Mouse (Mus musculus): Measurements from ENCODE around the gene Fto.
A peak's percentile ranks its signal among the peaks of the same experiment; 100 is the strongest.

The Fto gene

DNA sequence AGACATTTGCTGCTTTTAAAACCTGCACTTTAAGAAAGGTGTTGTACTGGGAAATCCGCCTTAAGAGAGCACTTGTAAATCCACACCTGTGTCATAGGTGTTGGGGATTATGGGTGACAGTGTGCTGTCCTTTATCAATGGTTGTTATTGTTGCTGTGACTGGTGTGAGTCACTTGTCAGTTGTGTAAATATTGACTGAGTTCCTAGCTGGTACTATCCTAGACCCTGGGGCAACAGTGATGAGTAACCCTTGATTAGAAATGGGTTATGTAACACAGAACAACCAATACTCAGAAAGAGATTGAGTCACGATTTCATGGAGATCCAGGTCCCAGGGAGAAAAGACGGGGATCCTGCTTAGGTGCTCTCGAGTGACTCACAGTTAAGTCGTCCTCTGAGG lies 216.4 kb downstream of the Fto start:
- DNase-seq (ENCODE audit: low read depth): no peak

GRCm38 (mm10) chr8:91530656-91531055 lies 217.3 kb downstream of the Fto start:
- no peak for DNase-seq (ENCODE audit: low read depth)

DNA sequence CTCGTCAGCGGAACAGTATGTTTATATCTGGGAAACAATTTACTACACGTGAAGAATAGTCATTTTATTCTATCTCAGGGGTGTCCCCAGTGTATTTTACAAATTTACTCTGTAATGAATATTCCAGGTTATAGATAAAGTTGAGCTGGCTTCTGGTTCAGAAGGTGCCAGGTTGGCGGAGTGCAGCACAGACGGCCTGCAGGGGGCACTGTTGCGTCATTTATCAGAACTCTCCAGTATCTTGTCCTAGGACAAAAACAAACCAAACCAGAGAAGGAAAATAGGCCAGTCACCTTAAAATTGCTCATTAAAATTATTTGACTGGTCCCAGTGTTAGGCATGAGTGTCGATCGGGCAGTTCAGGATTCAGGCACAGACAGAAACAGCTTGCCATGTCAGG lies 218.6 kb downstream of the Fto start:
- DNase-seq (ENCODE audit: low read depth): peak; percentile 59

GRCm38 (mm10) chr8:91532671-91533436 lies 219.5 kb downstream of the Fto start:
- DNase-seq (ENCODE audit: low read depth): no peak

DNA sequence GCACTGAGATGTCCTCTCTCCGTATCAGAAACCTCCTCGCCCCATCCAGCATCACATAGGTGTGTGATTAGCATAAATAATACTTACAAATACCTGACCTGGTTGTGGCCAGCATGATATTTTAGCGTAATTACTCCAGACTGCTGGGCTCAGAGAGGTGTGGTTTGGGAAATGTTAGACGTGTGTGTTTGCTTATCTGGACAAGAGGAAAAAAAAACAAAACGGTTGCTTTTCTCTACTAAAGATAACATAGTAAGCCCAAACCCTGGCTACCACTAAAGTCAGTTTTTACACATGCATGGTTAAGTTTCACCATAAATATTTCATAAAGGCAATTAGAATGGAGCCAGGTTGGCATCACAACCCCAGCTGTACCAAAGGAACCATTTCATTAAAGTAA lies 221.4 kb downstream of the Fto start:
- no peak for DNase-seq (ENCODE audit: low read depth)

- no peak for DNase-seq (ENCODE audit: low read depth)
Measured at GRCm38 (mm10) chr8:91538109-91538508, 224.8 kb downstream of the Fto start.

DNA sequence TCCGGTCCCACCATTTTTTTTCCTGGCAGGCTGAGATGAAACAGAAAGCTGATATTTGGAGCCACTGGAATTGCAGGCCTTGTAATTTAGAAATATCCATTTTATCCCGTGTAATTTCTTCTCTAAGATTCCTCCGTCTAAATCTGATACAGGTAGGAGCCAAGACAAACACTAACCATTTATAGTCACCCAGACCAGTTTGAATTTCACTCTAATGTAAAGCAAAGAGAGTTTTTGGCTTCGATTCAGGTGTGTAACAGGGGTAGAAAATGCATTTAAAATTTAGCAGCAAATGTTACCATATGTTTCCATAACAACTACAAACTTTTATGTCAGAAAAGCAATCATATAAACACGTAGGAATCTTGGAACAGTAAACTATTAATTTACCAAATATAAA lies 225.6 kb downstream of the Fto start:
- DNase-seq (ENCODE audit: low read depth): no peak

DNA sequence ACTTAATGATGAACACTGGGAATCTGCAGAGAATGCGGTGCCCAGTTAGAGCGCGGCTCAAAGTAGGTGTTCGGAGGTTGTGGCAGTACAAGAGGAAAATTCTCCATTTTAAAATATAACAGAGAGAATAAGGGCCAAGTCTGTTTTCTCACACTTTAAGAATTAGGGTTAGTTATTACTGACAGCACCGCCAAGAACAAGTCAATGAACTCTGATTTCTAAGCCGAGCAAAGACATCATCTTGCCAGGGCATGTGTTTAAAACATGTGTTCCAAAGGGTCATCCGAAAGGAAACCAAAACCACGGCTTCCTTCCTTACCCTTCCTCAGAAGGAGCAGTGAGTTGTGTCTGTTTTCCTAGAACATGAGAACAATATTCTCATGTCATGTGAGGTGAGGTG lies 226.3 kb downstream of the Fto start:
- no peak for DNase-seq (ENCODE audit: low read depth)

GRCm38 (mm10) chr8:91541229-91541628 lies 227.9 kb downstream of the Fto start:
- DNase-seq (ENCODE audit: low read depth): no peak

- no peak for DNase-seq (ENCODE audit: low read depth)
Measured at GRCm38 (mm10) chr8:91545561-91545960, 232.2 kb downstream of the Fto start.

DNA sequence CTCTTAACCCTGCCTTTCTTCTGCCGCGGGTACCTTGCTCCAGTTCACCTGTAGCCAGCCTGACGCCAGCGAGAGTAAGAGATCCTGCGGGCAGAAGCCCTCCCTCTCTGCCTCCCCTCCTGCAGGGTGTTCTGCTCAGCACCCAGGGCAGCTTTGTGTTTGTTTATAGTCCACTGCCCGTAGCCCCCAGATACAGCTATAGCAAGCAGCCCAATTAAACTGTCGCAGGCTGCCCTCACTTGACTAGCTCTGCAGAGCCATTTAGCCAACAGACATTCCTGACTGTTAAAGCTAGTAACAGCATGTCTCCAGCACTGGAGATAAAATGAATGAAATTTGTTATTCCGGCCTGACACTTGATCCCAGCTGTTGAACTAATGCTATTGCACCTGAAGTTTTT lies 233.3 kb downstream of the Fto start:
- no peak for DNase-seq (ENCODE audit: low read depth)

GRCm38 (mm10) chr8:91550131-91550530 lies 236.8 kb downstream of the Fto start:
- DNase-seq (ENCODE audit: low read depth): no peak

DNA sequence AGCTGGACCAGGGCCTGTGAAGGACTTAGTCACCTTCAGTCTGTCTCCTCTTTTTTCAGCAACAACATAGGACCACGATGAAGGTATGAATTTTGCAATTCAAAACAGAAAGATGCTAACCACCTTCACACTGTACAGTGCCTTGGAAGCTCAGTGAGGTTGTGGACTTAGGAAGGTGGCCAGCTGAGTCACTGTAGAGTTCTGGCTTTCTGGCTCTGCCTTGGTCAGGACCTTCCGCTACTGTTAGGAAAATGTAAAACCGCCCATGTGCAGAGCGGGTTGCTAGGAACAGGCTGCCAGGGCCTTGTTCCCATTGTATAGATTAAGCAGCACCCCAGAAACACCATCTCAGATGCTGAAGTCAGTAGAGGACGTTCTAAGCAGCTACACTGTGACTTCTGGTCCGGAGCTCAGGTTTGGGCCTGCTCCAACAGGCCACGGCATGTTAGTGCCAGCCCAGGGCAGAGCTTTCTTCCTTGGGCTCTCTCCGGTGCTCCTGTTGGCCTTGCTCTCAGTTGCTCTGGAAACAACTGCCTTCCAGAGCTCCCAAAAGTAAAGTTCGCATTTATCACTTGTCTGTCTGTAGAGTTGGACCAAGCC lies 237.9 kb downstream of the Fto start:
- DNase-seq (ENCODE audit: low read depth): no peak

DNA sequence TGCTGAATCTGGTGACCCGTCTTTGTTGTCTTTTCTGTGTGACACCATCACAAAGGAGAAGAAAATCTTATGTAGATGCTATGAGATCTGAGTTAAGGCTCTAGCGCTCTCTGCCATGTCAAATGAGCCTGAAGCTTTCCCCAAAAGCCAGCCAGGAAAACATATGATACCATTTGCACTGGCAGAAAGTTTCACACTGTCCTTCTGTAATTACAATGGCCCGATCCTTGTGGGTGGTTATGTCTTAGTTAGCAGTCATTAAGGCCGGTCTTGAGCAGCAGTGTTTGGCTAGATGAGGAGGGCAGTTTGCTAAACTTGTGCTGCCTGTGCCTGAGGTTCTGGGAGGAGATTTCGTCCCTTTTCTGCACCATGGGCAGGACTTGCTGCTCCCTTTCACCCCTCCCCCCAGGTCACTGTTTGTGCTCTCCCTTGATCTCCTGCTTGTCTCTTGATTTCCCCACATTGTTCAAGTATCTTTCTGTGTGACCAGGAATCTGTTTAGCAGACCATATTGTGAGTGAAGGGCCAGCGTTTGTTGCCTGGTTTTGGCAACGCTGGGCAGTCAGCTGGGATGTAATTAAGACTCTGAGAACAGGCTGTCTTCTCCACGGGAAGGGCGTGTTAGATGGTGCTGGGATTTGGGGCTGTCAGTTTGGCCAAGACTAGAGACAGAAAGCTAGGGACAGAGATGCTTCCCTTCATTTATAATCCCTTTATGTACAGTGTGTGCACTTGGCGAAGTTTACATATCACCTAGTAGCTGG lies 238.6 kb downstream of the Fto start:
- no peak for DNase-seq (ENCODE audit: low read depth)

- no peak for DNase-seq (ENCODE audit: low read depth)
Measured at GRCm38 (mm10) chr8:91552635-91553034, 239.3 kb downstream of the Fto start.

DNA sequence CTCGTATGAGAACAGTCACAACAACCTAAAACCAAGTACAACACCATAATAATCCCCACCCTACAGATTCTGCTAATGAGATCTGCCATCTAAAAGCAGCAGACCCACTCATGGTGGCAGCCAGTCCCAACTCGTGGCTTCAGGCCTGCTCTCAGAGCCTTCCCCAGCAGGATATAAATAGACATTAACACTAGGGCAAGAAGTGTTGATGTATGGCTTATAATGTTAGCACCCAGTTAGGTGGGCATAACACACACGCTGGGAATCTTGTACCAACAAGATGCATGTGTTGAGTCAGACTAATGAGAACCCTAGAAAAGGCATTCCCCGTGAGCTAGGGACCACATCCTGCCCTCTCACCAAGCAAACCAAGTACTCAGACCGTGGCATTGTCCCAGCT lies 240.1 kb downstream of the Fto start:
- DNase-seq (ENCODE audit: low read depth): no peak

- no peak for DNase-seq (ENCODE audit: low read depth)
Measured at GRCm38 (mm10) chr8:91557041-91557587, 243.8 kb downstream of the Fto start.

GRCm38 (mm10) chr8:91558408-91558807 lies 245.1 kb downstream of the Fto start:
- no peak for DNase-seq (ENCODE audit: low read depth)

DNA sequence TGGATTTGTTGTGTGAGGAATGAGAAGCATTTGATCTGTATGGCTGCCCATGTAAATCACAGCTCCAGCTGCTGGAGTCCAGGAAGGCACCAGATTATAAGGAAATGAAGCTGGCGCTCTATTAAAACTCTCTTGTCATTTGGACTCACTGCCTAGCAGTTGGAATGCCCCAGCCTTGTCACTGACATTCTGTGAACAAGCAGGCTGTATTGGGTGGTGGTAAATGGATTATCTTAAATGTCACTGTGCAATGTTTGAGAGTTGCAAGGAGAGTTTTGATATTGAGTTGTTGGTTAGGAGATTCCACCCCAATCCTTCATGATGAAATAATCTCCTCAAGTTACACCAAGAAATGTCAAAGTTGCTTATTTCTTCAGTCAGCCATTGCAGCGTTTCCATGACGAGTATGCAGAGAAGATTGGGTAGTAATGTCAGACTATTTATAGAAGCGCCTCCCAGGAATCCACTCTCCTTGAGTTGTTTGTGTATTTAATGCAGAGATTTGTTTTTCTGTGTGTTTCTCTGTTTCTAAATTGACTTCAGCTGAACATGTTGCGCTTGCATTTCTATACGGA lies 246.8 kb downstream of the Fto start:
- no peak for DNase-seq (ENCODE audit: low read depth)

DNA sequence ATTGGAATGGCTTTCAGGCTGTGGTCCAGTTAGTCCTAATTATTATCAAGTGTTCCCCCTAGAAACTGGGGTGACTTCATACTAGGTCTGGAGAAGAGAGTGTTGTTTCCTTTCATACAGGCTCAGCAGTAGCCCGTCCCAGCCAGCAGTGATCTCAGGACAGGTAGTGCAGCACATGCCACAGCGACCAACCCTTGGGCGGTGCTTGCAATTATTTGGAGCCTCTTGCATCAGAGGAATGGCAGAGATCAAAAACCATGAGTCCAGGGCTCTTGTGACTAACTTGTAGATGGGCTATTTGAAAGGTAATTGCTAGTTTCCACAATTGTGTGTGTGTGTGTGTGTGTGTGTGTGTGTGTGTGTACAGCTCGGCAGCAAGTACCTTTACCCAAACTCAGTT lies 247.9 kb downstream of the Fto start:
- no peak for DNase-seq (ENCODE audit: low read depth)

GRCm38 (mm10) chr8:91562600-91562999 lies 249.3 kb downstream of the Fto start:
- DNase-seq (ENCODE audit: low read depth): no peak

DNA sequence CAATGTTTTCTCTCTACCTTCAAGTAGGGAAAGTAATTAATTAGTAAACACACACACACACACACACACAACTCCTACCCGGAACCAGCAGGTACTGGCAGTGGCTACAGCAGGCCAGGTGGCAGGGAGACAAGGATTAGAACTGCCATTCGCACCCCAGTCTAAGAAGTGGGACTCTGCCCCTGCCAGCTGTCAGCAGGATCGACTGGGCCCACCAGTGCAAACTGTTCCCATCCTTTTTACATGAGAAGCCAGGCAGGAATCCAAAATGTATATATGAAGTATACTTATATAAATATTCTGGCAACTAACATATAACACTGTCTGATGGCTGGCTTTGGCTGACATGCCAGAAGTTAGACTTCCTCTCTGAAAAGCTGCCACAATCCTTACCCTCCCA lies 250.0 kb downstream of the Fto start:
- no peak for DNase-seq (ENCODE audit: low read depth)

Measured in naive thymus-derived CD4-positive, alpha-beta T cell, adult 2 months (primary cell).